Mouse (Mus musculus) left cerebral cortex, adult 2 months (tissue): ENCODE measurements around the gene A730049H05Rik. TPM values are rescaled to one million over a fixed set of nuclear protein-coding genes. Genes with fewer than 3 reads are reported as not detected.

Experiments used
- DNase-seq, 2 experiments: peaks; one replicate each; pipeline ENCODE4 v3.0.0; 2021 to 2022; ENCODE audit warnings: low spot score in 2 of 2, mixed read lengths in 1 of 2; ENCODE audit errors: extremely low spot score in 1 of 2
- H3K27ac ChIP-seq: fragments of 200-600 bp; 2 replicates; pipeline ENCODE4 v1.8.1; 2022
- H3K4me3 ChIP-seq: fragments of 200-600 bp; 2 replicates; pipeline ENCODE4 v1.8.1; 2022
- CTCF ChIP-seq: fragments of 200-600 bp; IDR thresholded peaks from 2 replicates; pipeline ENCODE4 v1.8.1; 2022; ENCODE audit warnings: antibody characterized with exemption, mild to moderate bottlenecking, moderate library complexity
- intact Hi-C: fragments of 180-260 bp; cut with DNase I; formaldehyde crosslinking; loops from one replicate; pipeline ENCODE4 v1.15.1; 2025
- total RNA-seq, 2 experiments: library from RNA; stranded (reverse); gene quantifications; 2 replicates each; pipeline ENCODE4 v1.2.3; 2021

A730049H05Rik gene
- total RNA-seq, 2 experiments from 2014 or later: 0.14 to 0.16 TPM

- intact Hi-C loops: no loop called here
- TF ChIP-seq CTCF: no peak
- Histone ChIP-seq H3K4me3 (no peak overlapping the region), H3K27ac (no peak overlapping the region)
- no peak for DNase-seq
Observed at GRCm38 (mm10) chr6:92842000-92842399, 25.7 kb downstream of the A730049H05Rik start.

GRCm38 (mm10) chr6:92843474-92843873 lies 27.2 kb downstream of the A730049H05Rik start:
- H3K4me3 ChIP-seq: no peak overlapping the region
- no peak for TF ChIP-seq CTCF
- intact Hi-C loops: no loop called here
- DNase-seq: no peak
- H3K27ac ChIP-seq: no peak overlapping the region

- Histone ChIP-seq H3K27ac (no peak overlapping the region), H3K4me3 (no peak overlapping the region)
- TF ChIP-seq CTCF: no peak
- intact Hi-C loops: no loop called here
- no peak for DNase-seq
Observed at GRCm38 (mm10) chr6:92845898-92846297, 29.6 kb downstream of the A730049H05Rik start.

- DNase-seq: no peak
- H3K4me3 ChIP-seq: no peak overlapping the region
- no peak overlapping the region for H3K27ac ChIP-seq
- intact Hi-C loops: no loop called here
- no peak for TF ChIP-seq CTCF
Observed at GRCm38 (mm10) chr6:92846614-92847013, 30.3 kb downstream of the A730049H05Rik start.

GRCm38 (mm10) chr6:92849208-92849607 lies 32.9 kb downstream of the A730049H05Rik start:
- no peak overlapping the region for H3K27ac ChIP-seq
- no peak for TF ChIP-seq CTCF
- H3K4me3 ChIP-seq: no peak overlapping the region
- intact Hi-C loops: no loop called here
- DNase-seq: no peak

GRCm38 (mm10) chr6:92850250-92850649 lies 34.0 kb downstream of the A730049H05Rik start:
- no peak overlapping the region for H3K27ac ChIP-seq
- TF ChIP-seq CTCF: no peak
- intact Hi-C loops: no loop called here
- DNase-seq: peak; percentile 35 to 50
- no peak overlapping the region for H3K4me3 ChIP-seq

- no peak overlapping the region for H3K4me3 ChIP-seq
- no peak for TF ChIP-seq CTCF
- DNase-seq: no peak
- H3K27ac ChIP-seq: no peak overlapping the region
- intact Hi-C loops: no loop called here
Observed at GRCm38 (mm10) chr6:92854873-92855272, 38.6 kb downstream of the A730049H05Rik start.

GRCm38 (mm10) chr6:92857761-92858160 lies 41.5 kb downstream of the A730049H05Rik start:
- no peak for DNase-seq
- no peak overlapping the region for H3K27ac ChIP-seq
- TF ChIP-seq CTCF: no peak
- intact Hi-C loops: no loop called here
- no peak overlapping the region for H3K4me3 ChIP-seq

- intact Hi-C loops: no loop called here
- H3K27ac ChIP-seq: no peak overlapping the region
- no peak for TF ChIP-seq CTCF
- no peak overlapping the region for H3K4me3 ChIP-seq
- no peak for DNase-seq
Observed at GRCm38 (mm10) chr6:92858721-92859510, 42.6 kb downstream of the A730049H05Rik start.

GRCm38 (mm10) chr6:92860285-92860912 lies 44.1 kb downstream of the A730049H05Rik start:
- no peak overlapping the region for H3K27ac ChIP-seq
- no peak overlapping the region for H3K4me3 ChIP-seq
- TF ChIP-seq CTCF: no peak
- DNase-seq: no peak
- intact Hi-C loops: no loop called here

- Histone ChIP-seq H3K4me3 (no peak overlapping the region), H3K27ac (no peak overlapping the region)
- intact Hi-C loops: no loop called here
- no peak for TF ChIP-seq CTCF
- DNase-seq: no peak
Observed at GRCm38 (mm10) chr6:92862599-92862998, 46.3 kb downstream of the A730049H05Rik start.

GRCm38 (mm10) chr6:92869089-92869581 lies 52.9 kb downstream of the A730049H05Rik start, which contains the start of gene Gm15737:
Gene Gm15737 (plus strand): TSS chr6:92869357.
- Histone ChIP-seq H3K27ac (peak within 1 kb of the TSS; percentile 64), H3K4me3 (no peak within 1 kb of the TSS)
- no peak for DNase-seq
- no peak for TF ChIP-seq CTCF
- intact Hi-C loops: no loop called here
